Mouse (Mus musculus) CD4-positive helper T cell, adult 2 months (primary cell): ENCODE results near the gene Acvrl1.

Experiments used
- DNase-seq: peaks from one replicate; pipeline ENCODE4 v3.0.0-alpha.2; 2012; ENCODE audit warnings: low read depth, missing footprints, low spot score

Gene Acvrl1

GRCm38 (mm10) chr15:101191459-101192259, 63.3 kb downstream of the Acvrl1 start:
- no peak for DNase-seq

GRCm38 (mm10) chr15:101192260-101192640, 63.9 kb downstream of the Acvrl1 start:
- no peak for DNase-seq

GRCm38 (mm10) chr15:101192651-101193050, 64.3 kb downstream of the Acvrl1 start:
- DNase-seq: no peak

GRCm38 (mm10) chr15:101193971-101194370, 65.6 kb downstream of the Acvrl1 start:
- no peak for DNase-seq
